Mouse (Mus musculus) embryonic facial prominence, embryonic 12.5 days (tissue): ENCODE data around the gene Ccnl2. TPM values are rescaled to one million over a fixed set of nuclear protein-coding genes. Genes with fewer than 3 reads are reported as not detected.
A peak's percentile ranks its signal among the peaks of the same experiment; 100 is the strongest.

Experiments used
- ATAC-seq: fragments of 200-750 bp; cut with Nextera tagmentation; 2 replicates; pipeline ENCODE4 v1.8.0; 2017; ENCODE audit not compliant: insufficient number of reproducible peaks, insufficient read depth, low FRiP score, low TSS enrichment
- H3K27ac ChIP-seq: fragments of 300-500 bp; sonication (generic); 2 replicates; pipeline ENCODE4 v1.5.1; 2016; ENCODE audit warnings: mild to moderate bottlenecking
- H3K27me3 ChIP-seq: fragments of 300-500 bp; sonication (generic); 2 replicates; pipeline ENCODE4 v1.6.1; 2016; ENCODE audit warnings: mild to moderate bottlenecking, moderate library complexity
- H3K36me3 ChIP-seq: fragments of 300-500 bp; sonication (generic); 2 replicates; pipeline ENCODE4 v1.6.1; 2016; ENCODE audit warnings: mild to moderate bottlenecking
- H3K4me1 ChIP-seq: fragments of 300-500 bp; sonication (generic); 2 replicates; pipeline ENCODE4 v1.6.1; 2016
- H3K4me2 ChIP-seq: fragments of 300-500 bp; sonication (generic); replicated peaks from 2 replicates; pipeline ENCODE4 v1.6.1; 2016; ENCODE audit warnings: mild to moderate bottlenecking, moderate library complexity
- H3K4me3 ChIP-seq: fragments of 300-500 bp; sonication (generic); 2 replicates; pipeline ENCODE4 v1.5.1; 2016; ENCODE audit warnings: mild to moderate bottlenecking
- H3K9ac ChIP-seq: fragments of 300-500 bp; sonication (generic); 2 replicates; pipeline ENCODE4 v1.6.1; 2016; ENCODE audit warnings: mild to moderate bottlenecking, moderate library complexity
- H3K9me3 ChIP-seq: fragments of 300-500 bp; sonication (generic); 2 replicates; pipeline ENCODE4 v1.6.1; 2016; ENCODE audit warnings: mild to moderate bottlenecking, moderate library complexity
- WGBS: fragments of 180-500 bp; shearing (Covaris S2); methylation state at CpG from one replicate; pipeline ENCODE4 v1.1.7; 2016; 5-methylcytosine and 5-hydroxymethylcytosine counted together
- polyA plus RNA-seq: library from polyadenylated mRNA; unstranded; fragments of >200 nt; fragmentation: Nextera tagmentation; extraction: Ambion mirVana; gene quantifications from 2 replicates; pipeline ENCODE4 v1.2.1, GENCODE M21; 2016

Gene Ccnl2
- polyA plus RNA-seq, 1 experiment from 2014 or later: 243 TPM

DNA sequence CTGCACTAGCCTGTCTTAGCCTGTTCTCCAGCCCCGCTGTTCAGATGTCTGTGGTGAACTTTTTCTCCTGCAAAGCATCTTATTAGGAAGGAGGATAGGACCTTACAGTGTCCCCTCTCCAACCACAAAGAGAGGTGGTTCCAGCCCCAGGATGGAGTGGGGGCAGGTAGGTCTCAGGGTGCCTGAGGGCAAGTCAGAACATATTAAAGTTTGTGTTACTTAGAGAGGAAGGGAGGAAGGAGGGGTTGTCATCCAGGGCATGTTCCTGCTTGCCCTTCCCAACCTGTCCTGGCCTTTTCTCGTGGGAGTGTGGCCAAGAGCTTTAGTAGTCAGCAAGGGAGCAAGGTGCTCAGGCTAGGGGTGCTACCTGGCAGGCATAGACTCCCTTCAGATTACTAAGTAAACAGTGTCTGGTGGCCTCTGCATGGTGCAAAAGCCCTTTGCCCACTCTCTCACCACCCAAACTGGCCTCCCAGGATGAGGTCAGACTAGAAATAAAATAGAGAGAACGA, 21.6 kb upstream of the Ccnl2 start:
- Histone ChIP-seq H3K9me3 (no peaks in the 10 kb centered on the region), H3K36me3 (no peaks in the 10 kb centered on the region), H3K27ac (no peak overlapping the region), H3K4me3 (no peak overlapping the region), H3K27me3 (no peaks in the 10 kb centered on the region), H3K9ac (no peak overlapping the region), H3K4me2 (no peak overlapping the region), H3K4me1 (no peaks in the 10 kb centered on the region)
- 65% methylated on average over 3 of the region's 3 CpGs for WGBS
- no peak; the same call in 1 of the 2 replicates for ATAC-seq

DNA sequence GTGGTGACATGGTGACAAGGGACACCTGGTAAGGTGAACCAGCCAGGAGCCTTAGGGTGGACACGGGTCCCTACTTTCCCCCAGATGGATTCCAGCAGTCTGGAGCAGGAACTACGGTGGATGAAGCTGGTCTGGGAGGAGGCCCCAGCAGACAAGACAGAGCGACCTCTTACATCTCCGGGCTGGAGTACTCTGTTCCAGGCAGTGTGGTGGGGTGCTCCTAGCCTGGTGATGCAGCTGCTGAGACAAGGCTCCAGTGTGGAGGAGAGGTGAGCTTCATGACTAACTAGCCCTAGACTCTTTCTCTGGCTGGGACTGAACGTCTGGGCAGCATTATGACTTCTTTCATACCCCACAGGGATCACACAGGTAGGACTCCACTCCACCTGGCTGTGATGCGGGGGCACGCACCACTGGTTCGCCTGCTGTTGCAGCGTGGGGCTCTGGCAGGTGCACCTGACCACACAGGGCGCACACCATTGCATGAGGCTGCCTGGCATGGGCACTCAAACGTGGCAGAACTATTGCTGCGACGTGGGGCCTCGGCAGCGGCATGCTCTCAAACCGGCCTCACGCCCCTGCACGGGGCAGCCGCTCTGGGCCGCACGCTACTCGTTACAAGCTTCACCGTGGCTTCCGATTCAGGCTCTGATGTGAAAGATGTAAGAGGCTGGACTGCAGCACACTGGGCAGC, 20.9 kb upstream of the Ccnl2 start:
- peak; percentile 47; the same call in 1 of the 2 replicates for ATAC-seq
- Histone ChIP-seq H3K9me3 (no peaks in the 10 kb centered on the region), H3K27ac (no peak overlapping the region), H3K4me1 (no peaks in the 10 kb centered on the region), H3K9ac (no peak overlapping the region), H3K27me3 (no peaks in the 10 kb centered on the region), H3K36me3 (no peaks in the 10 kb centered on the region), H3K4me2 (no peak overlapping the region), H3K4me3 (no peak overlapping the region)
- 73% methylated on average over 24 of the region's 24 CpGs for WGBS

DNA sequence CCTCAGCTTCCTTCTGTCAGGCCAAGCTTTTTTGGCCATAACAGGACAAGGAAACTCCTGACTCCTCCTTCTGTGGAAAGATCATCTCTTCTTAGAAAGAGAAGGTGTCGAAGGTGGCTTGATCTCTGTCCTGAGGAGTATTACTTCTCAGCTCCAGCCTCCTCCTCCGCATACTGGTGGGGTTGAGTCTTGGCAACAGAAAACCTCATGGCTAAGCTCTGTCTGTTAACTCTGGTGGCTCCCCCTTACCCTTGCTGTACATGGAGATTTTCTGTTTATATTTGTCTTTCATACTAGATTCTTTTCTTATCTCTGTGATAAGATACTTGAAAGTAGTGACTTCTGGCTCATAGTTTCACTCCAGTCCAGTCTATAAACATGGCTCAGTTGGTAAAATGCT, 18.6 kb upstream of the Ccnl2 start:
- no peaks in the 10 kb centered on the region for H3K36me3 ChIP-seq
- H3K4me1 ChIP-seq: no peaks in the 10 kb centered on the region
- H3K4me3 ChIP-seq: no peak overlapping the region
- no peak overlapping the region for H3K4me2 ChIP-seq
- no peak overlapping the region for H3K27ac ChIP-seq
- no peaks in the 10 kb centered on the region for H3K27me3 ChIP-seq
- ATAC-seq: no peak
- no peaks in the 10 kb centered on the region for H3K9me3 ChIP-seq
- 81% methylated on average over 2 of the region's 2 CpGs for WGBS
- H3K9ac ChIP-seq: no peak overlapping the region

DNA sequence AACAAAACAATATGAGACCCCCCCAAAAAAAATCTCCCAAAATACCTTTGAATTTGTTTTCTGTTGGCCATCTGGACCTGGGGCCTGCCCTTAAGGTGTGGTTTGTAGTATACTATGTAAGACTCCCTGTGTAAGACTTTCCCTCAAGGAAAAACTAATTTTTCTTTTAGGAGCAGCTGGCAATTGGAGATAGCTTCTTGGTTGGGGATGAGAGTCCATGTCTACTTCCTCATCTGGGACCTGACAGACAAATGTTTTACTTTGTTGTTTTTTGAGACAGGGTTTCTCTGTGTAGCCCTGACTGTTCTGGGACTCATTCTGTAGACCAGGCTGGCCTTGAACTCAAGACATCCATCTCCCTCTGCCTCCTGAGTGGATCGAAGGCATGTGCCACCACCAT, 10.2 kb upstream of the Ccnl2 start:
- Histone ChIP-seq H3K27ac (no peak overlapping the region), H3K4me1 (peaks cover 15% of the 10 kb centered on the region), H3K9me3 (no peaks in the 10 kb centered on the region), H3K4me3 (no peak overlapping the region), H3K4me2 (no peak overlapping the region), H3K27me3 (no peaks in the 10 kb centered on the region), H3K9ac (no peak overlapping the region), H3K36me3 (peaks cover 10% of the 10 kb centered on the region; the same call in 1 of the 2 replicates)
- WGBS: 100% methylated on average over 1 of the region's 1 CpGs
- ATAC-seq: no peak

DNA sequence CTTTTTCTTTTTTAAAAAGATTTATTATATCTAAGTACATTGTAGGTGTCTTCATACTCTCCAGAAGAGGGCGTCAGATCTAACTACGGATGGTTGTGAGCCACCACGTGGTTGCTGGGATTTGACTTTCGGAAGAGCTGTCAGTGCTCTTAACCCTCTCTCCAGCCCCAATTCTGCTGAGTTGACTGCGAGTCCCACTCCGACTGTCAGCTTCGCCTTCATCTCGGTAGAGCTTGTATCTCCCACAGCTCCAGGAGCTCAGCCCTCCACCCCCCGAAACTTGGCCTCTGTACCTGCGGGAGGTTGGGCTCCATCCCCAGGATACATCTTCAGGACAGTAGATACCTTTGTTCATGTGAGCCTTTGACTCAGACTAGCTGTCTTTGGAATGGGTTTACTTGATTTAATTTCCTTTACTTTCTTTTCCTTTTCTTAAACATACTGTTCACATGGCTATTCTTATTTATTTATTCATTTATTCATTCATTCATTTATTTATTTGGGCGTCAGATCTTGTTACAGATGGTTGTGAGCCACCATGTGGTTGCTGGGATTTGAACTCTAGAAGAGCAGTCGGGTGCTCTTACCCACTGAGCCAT, 9.4 kb upstream of the Ccnl2 start, which contains the start of gene Mrpl20:
Mrpl20 (plus strand) TSS at position 138 of the 599 bp plus-strand sequence.
- H3K4me1 ChIP-seq: peaks cover 15% of the 10 kb centered on the region
- H3K27ac ChIP-seq: peak within 1 kb of the TSS; percentile 75
- 8% methylated on average over 12 of the region's 12 CpGs for WGBS
- H3K36me3 ChIP-seq: peaks cover 18% of the 10 kb centered on the region
- H3K4me3 ChIP-seq: peak within 1 kb of the TSS; percentile 90
- H3K9me3 ChIP-seq: no peaks in the 10 kb centered on the region
- ATAC-seq: no peak; the same call in 1 of the 2 replicates
- H3K27me3 ChIP-seq: no peaks in the 10 kb centered on the region
- H3K4me2 ChIP-seq: peak within 1 kb of the TSS; percentile 61
- H3K9ac ChIP-seq: peak within 1 kb of the TSS; percentile 90

DNA sequence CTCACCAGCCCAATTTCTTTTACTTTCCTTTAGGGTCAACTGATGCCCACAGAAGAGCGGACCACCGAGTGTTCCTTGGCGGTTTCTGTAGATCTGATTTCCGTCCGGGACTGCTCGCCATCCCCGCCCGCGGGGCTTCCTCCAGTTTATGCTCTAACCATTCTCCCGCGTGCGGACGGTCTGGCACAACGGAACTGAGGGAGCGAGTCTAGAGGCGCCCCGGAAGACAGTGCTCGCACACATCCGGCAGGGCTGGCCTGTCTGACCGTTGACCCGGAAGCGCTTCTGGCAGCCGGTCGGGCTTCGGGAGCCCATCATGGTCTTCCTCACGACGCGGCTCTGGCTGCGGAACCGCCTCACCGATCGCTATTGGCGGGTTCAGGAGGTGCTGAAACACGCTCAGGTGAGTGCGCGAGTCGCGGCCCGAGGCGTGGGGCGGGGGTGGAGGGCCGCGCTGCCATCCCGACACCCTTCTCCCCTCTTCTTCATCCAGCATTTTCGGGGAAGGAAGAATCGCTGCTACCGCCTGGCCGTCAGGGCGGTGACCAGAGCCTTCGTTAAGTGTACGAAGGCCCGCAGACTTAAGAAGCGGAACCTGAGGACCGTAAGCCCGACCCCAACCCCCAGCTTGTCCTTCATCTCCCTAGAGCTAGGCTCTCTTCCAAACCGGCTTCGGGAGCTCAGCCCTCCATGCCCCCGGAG, 8.8 kb upstream of the Ccnl2 start:
- Histone ChIP-seq H3K9me3 (no peaks in the 10 kb centered on the region), H3K4me3 (peak overlapping the region; percentile 90)

DNA sequence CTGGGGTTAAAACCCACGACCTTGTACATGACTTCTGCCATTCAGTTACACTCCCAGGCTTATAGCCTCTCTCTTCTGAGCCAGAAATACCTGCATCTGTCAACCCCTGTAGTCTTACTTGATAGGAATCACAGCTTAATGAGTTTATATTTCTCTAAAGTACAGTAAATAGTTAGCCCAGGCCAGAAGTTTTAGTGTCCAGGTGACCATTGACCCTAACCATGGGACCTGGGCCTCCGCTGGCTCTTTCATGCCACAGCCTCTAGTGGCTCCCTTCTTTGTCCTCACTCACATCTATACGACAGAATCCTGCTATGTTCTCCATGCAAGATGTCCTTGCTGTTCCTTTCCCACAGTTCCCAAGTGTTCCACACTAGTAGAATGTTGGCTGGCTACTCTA, 4.4 kb upstream of the Ccnl2 start:
- Histone ChIP-seq H3K4me1 (peaks cover 18% of the 10 kb centered on the region), H3K4me3 (no peak overlapping the region), H3K9me3 (no peaks in the 10 kb centered on the region), H3K9ac (no peak overlapping the region), H3K27ac (no peak overlapping the region), H3K27me3 (no peaks in the 10 kb centered on the region), H3K36me3 (peaks cover 50% of the 10 kb centered on the region), H3K4me2 (no peak overlapping the region)
- 84% methylated on average over 3 of the region's 3 CpGs for WGBS
- no peak for ATAC-seq

More for the DNA sequence above, 8.8 kb upstream of the Ccnl2 start:
- ATAC-seq: peak; percentile 98
- peaks cover 24% of the 10 kb centered on the region for H3K36me3 ChIP-seq
- peak overlapping the region; percentile 90 for H3K9ac ChIP-seq
- no peaks in the 10 kb centered on the region for H3K27me3 ChIP-seq
- H3K4me2 ChIP-seq: peak overlapping the region; percentile 61
- H3K27ac ChIP-seq: peak overlapping the region; percentile 75
- peaks cover 15% of the 10 kb centered on the region for H3K4me1 ChIP-seq
- under 1% methylated on average over 57 of the region's 58 CpGs for WGBS

DNA sequence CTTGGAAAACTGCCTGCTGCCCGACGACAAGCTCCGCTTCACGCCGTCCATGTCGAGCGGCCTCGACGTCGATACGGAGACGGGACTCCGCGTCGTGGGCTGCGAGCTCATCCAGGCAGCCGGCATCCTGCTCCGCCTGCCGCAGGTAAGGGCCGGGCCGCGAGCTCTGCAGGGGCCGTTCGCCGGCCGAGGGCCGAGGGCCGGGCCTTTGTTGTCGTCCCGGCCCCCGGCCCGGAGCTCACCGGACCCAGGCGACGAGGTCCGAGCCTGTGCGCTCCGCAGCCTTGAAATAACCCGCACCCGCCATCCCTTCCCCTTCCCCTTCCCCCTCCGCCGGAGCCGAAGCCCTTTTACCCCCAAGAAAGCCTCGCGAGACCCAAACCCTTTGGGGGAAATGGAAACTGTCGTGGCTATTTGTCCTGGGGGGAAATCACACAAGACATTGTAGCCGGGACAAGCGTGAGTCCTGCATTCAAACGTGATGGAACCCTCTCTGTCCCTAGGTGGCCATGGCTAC, 434 bp downstream of the Ccnl2 start:
- WGBS: under 1% methylated on average over 49 of the region's 49 CpGs
- H3K4me2 ChIP-seq: peak overlapping the region; percentile 92
- ATAC-seq: peak; percentile 44
- H3K27me3 ChIP-seq: no peaks in the 10 kb centered on the region
- H3K4me3 ChIP-seq: peak overlapping the region; percentile 93
- peaks cover 18% of the 10 kb centered on the region for H3K4me1 ChIP-seq
- peak overlapping the region; percentile 98 for H3K9ac ChIP-seq
- H3K9me3 ChIP-seq: no peaks in the 10 kb centered on the region
- peaks cover 74% of the 10 kb centered on the region for H3K36me3 ChIP-seq
- H3K27ac ChIP-seq: peak overlapping the region; percentile 85

DNA sequence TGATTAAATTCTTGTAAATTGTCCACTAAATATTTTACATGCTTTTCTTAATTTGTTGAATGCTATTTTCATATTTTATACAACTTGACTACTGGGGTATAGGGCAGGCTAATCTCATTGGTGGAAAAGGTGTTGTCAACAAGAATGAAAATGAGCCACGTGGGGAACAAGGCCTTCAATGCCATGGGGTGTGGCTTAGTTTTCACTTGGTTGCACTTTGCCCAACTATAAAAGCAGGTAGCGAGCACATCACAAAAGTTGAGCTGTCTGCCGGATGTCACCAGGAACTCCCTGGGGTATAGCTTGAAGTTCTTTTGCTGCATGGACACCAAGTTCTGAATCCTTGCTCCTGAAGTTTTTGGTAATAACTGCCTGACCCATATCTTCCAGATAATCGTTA, 5.2 kb downstream of the Ccnl2 start:
- no peak for ATAC-seq
- Histone ChIP-seq H3K27ac (no peak overlapping the region), H3K9me3 (no peaks in the 10 kb centered on the region), H3K4me2 (no peak overlapping the region), H3K27me3 (no peaks in the 10 kb centered on the region), H3K4me3 (no peak overlapping the region), H3K4me1 (peaks cover 12% of the 10 kb centered on the region), H3K9ac (no peak overlapping the region), H3K36me3 (peaks cover 85% of the 10 kb centered on the region)
- 89% methylated on average over 4 of the region's 4 CpGs for WGBS

DNA sequence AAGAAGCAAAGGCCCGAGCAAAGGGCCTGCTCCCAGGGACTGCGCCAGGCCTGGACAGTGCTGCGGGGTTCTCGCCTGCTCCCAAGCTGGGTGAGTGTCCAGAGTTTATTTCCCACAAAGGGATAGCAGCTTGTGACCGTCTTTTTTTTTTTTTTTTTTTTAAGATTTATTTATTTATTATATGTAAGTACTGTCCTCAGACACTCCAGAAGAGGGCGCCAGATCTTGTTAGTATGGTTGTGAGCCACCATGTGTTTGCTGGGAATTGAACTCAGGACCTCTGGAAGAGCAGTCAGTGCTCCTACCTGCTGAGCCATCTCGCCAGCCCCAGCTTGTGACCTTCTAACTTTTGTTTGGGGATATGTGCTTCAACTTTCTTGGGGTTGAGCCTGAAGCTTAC, 8.7 kb downstream of the Ccnl2 start:
- Histone ChIP-seq H3K9me3 (no peaks in the 10 kb centered on the region), H3K36me3 (peaks cover 91% of the 10 kb centered on the region), H3K9ac (no peak overlapping the region), H3K27me3 (no peaks in the 10 kb centered on the region), H3K4me2 (no peak overlapping the region), H3K27ac (no peak overlapping the region), H3K4me1 (no peaks in the 10 kb centered on the region), H3K4me3 (no peak overlapping the region)
- ATAC-seq: no peak
- WGBS: 80% methylated on average over 7 of the region's 7 CpGs

DNA sequence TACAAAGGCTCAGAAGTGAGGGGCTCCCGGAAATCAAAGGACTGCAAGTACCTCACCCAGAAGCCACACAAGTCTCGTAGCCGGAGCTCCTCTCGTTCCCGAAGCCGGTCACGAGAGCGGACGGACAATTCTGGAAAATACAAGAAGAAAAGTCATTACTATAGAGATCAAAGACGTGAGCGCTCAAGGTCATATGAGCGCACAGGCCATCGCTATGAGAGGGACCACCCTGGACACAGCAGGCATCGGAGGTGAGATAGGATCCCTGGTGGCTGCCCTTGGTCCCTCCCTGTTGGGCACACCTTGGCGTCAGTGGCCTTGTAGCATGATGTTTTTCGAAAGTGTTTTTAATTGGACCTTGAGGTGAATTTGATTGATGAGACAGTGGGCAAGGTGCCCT, 11.2 kb downstream of the Ccnl2 start:
- Histone ChIP-seq H3K4me2 (no peak overlapping the region), H3K9me3 (no peaks in the 10 kb centered on the region), H3K36me3 (peaks cover 82% of the 10 kb centered on the region), H3K4me3 (no peak overlapping the region), H3K27me3 (no peaks in the 10 kb centered on the region), H3K4me1 (no peaks in the 10 kb centered on the region), H3K27ac (no peak overlapping the region), H3K9ac (no peak overlapping the region)
- 95% methylated on average over 16 of the region's 16 CpGs for WGBS
- no peak for ATAC-seq
